Mouse (Mus musculus) left cerebral cortex, postnatal 25 days (tissue): ENCODE results near the gene Adck1. TPM values are rescaled to one million over a fixed set of nuclear protein-coding genes. Genes with fewer than 3 reads are reported as not detected.

Source experiments
- DNase-seq, 2 experiments: peaks; one replicate each; pipeline ENCODE4 v3.0.0; 2022; ENCODE audit warnings: low spot score in 2 of 2, mixed read lengths in 1 of 2
- intact Hi-C: fragments of 180-260 bp; cut with DNase I; formaldehyde crosslinking; loops from one replicate; pipeline ENCODE4 v1.15.1; 2025
- total RNA-seq, 2 experiments: library from RNA; stranded (reverse); gene quantifications; 2 replicates each; pipeline ENCODE4 v1.2.3; 2021

Gene Adck1
- total RNA-seq, 2 experiments from 2014 or later, result 28.6 to 32.9 TPM

DNA sequence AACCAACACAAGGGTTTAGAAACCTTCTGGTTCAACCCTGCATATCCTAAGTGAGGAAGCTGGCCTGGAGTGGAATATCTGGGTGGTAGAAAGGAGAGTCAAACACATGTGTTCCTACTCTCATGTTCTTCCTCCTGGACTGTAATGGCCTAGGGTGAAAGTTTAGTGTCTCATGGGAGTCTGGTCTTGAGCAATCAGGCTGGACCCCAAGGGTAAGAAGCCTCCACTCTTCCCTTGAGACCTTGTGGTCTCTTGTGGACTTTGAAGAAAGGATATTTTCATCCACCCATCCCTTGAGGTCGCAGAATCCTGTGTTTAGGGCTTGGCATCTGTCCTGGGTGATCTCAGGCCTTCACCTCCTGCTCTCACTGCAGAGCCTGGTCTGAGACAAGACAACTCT, 52.9 kb downstream of the Adck1 start:
- intact Hi-C loops, result no loop called here
- DNase-seq, result no peak

DNA sequence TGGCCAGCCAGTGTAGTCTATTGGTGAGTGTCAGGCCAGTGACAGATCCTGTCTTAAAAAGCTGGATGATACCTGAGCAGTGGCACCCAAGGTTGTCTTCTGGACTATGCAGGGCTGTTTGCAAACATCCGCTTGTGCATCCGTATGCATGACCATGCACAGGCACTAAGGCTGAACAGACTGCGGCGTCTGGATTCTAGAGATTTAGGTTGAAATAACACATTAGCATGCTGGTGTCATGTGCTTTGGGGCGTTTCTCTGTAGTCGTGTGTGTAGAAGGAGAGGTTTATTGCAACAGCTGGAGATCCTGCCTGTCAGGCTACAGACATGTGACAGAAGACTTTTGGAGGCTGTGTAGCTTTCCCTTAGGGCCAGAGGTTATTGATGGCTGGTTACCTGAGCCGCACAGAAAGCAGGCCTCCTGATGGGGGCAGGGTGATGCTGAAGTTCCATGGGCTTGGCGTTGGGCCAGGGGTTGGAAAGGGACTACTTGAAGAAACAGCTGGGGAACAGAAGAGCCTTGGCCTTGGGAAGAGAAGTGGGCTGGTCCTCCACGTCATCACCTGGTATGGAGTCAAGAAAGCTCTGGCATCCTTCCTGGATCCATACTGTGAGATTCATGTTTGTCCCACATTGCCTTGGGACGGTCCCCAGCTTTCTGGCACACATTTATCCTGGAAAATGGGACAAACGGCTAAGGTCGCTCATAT, 59.7 kb downstream of the Adck1 start:
- intact Hi-C loops, result no loop called here
- peak in 1 of 2 experiments; percentile 35 for DNase-seq

GRCm38 (mm10) chr12:88426926-88427325, 66.6 kb downstream of the Adck1 start:
- intact Hi-C loops, result no loop called here
- DNase-seq, result no peak

DNA sequence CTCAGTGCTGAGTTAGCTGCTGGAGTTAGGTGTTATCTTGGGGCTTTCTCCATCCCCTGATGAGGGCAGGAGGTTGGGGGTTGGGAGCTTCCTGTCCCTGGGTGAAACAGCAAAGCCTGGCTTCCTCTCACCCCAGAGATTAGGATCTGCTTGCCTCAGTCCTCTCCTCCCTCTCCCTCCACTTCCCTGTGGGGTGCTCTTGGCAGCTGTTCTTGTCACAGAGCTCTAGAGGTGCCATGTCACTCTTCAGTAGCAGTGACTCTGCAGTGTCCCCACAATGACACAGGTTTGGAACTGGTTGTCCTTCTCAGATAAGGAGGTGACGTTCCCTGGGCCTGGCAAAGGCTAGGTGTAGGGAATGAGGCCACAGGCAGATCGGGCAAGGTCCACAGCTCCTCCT, 68.4 kb downstream of the Adck1 start:
- intact Hi-C loops, result no loop called here
- DNase-seq, result no peak

DNA sequence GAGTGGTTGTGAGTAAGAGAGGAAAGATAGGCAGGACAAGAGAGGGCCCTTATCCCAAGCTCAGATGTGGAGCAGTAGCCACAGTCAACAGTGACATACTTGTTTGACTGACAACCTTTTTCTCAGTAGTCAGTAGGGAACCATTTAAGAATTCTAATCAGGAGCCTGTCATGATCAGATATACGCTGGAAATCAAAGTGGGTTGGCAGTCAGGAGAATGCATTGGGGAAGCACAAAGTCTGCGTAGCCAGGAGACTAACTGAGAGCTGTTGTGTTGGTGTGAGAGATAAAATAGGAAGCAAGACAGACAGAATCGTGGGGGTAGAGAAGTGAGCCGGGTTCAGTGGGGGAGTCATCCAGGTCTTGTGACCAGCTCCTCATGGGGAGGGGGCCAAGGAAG, 71.9 kb downstream of the Adck1 start:
- intact Hi-C loops, result no loop called here

GRCm38 (mm10) chr12:88433171-88433570, 72.8 kb downstream of the Adck1 start:
- peak in 1 of 2 experiments; percentile 69 for DNase-seq
- intact Hi-C loops, result no loop called here

More for the DNA sequence above, 71.9 kb downstream of the Adck1 start:
- DNase-seq, result peak in 1 of 2 experiments; percentile 21

GRCm38 (mm10) chr12:88436962-88437750, 76.8 kb downstream of the Adck1 start:
- intact Hi-C loops, result loop anchor here (5.0 kb wide), 1 partner anchor 120 kb away; no protein-coding TSS in a partner anchor
- DNase-seq, result peak in 1 of 2 experiments; percentile 60

DNA sequence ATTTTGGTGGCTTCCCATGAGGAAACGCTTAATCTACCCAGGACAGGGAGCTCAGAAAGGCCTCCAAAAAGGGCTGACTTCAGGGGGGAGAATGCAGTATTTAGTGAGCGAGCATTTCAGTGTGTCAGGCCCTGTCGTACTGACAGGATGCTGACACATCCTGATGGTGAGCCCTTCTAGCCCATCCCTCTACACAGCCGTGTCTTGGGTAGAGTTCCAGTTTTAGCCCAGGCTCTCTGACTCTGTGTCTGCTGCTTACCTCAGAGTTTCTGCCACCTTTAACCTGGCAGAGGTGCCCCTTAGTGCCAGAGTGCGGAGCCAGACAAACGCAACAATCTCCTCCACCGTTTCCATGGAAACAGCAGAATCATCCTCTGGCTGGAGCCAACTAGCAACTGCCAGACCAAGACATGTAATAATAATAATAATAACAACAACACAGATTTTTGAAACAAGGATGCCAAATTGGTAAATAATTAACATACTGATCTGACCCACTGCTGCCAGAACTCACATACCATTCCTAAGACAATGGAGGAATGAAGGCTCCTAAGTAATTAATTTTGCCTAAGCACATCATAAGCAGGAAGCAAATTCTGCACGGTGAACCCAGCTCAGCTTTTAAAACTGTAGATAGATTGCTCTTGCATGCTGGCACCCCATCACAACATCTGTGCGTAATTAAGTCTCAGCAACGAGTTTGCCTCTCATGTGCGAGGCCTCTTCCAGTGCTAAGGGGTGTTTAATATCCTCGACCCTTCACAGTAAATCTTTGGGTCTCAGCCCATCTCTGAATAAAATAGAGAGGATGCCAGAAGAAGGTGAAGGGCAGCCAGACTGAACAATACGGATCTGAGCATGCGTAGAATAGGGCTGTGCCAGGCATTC, 81.8 kb downstream of the Adck1 start:
- intact Hi-C loops, result no loop called here
- DNase-seq, result no peak

- DNase-seq, result no peak
- intact Hi-C loops, result no loop called here
These were observed 83.7 kb downstream of the Adck1 start for GRCm38 (mm10) chr12:88444040-88444439.

GRCm38 (mm10) chr12:88445471-88445870, 85.1 kb downstream of the Adck1 start:
- DNase-seq, result no peak

DNA sequence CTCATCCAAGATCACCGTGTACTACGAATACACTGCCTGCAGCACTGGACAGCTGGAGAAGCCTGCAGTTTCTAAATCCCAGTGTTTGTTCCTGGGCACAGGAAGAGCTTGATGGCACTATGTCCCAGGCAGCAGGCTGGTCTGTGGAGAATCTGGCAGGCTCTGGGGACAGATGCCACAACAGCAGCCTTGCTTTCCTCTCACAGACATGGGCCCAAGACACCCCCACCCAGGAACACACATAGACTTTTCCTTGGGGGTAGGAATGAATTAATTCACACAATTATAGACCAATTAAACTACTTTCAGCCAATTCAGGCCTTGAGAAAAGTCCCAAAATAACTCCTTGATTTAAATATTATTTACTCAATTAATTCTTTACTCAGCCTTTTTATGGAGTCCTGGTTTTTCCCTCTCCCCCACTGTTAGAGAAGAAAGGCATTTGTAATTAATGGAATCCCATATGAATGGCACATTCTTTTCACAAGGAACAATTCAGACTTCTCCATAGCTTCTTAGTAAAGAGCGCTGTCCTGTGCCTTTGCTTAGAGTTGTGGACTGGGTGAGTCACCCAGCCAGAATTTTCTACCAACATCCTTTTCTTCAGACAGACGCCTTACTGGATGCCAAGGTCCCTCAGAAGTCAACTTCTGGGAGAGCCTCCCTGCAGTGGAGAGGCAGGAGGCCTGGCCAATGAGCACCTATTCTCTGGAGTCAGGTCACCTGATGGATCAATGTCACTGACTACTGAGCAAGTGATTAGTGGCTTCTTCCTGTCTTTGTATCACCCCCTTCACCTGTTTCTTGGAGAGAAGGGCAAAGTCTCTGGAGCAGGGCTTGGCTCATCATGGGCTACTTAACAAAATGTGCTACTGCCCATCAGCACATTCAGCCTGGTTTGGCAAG, 90.6 kb downstream of the Adck1 start:
- no peak for DNase-seq
- intact Hi-C loops, result no loop called here

More at GRCm38 (mm10) chr12:88445471-88445870, 85.1 kb downstream of the Adck1 start:
- intact Hi-C loops, result no loop called here

DNA sequence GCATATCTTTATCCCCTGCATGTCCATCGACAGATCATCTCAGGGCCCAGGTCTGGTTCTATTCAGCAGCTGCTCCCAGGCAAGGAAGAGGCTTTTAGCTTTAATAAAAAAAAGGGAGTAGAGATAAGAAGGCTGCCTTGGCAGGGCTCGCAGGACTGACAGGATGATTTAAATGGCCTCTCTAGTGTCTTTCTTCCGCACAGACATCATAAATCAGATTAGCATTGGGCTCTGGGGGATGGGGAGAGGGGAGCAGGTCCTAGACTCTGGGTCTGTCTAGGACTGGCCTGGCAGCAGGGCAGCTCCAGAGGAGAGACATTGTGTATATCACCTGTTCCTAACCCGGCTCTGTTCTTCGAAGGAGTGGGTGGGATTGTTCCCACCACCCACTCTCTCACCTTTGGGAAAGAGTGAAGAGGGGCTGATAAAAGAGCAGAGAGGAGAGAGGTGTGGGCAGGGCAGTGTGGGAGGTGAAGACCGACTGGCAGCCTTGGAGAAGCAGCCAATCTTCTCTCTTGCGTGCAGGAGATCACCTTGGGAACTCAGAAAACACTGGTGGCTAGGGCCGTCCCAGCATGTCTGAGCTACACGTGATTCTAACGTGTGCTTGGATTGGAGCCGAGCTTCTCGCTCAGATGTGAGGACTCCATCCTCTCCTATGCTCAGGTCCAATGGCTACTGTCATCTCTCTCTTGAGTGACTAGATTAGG, 94.5 kb downstream of the Adck1 start:
- peak in 1 of 2 experiments; percentile 21 for DNase-seq
- intact Hi-C loops, result no loop called here

- intact Hi-C loops, result no loop called here
- no peak for DNase-seq
These were observed 96.7 kb downstream of the Adck1 start for GRCm38 (mm10) chr12:88457021-88457420.

DNA sequence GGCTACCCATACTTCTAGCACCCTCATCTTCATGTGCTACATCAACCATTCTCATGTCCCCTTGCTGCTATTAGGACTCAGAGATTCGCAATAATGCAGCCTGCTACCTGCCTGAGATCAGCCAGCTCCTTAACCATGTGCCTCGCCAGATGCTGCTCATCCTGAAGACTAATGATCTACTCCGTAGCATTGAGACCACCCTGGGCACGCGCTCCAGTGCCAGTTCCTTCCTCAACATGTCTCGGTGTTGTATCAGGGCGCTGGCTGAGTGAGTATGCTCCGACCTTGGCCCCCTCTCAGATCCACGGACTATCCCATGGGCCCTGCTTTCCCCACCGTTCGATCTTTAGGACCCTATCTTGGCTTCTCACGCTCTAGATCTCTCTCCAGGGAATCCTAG, 98.6 kb downstream of the Adck1 start:
- no peak for DNase-seq
- intact Hi-C loops, result no loop called here

DNA sequence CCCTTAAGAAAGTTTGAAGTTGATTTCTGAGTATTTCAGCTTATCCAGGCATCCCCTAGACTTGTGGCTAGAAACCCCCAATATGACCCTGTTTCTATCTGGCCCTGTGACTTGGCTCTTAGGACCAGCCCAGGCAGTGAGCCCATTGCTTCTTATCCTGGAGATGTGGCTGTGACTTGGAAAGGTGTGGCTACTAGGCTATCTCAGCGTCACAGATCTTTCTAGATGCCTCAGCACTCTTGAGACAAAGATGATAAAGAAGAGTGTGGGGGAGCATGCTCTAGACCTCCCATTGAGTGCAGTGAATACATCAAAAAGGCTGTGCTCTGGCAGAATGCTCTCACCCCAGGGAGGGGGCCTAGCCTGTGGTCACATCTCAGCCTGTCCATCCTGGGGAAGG, 99.1 kb downstream of the Adck1 start:
- intact Hi-C loops, result no loop called here
- no peak for DNase-seq

GRCm38 (mm10) chr12:88461026-88461425, 100.7 kb downstream of the Adck1 start:
- intact Hi-C loops, result no loop called here
- DNase-seq, result no peak

DNA sequence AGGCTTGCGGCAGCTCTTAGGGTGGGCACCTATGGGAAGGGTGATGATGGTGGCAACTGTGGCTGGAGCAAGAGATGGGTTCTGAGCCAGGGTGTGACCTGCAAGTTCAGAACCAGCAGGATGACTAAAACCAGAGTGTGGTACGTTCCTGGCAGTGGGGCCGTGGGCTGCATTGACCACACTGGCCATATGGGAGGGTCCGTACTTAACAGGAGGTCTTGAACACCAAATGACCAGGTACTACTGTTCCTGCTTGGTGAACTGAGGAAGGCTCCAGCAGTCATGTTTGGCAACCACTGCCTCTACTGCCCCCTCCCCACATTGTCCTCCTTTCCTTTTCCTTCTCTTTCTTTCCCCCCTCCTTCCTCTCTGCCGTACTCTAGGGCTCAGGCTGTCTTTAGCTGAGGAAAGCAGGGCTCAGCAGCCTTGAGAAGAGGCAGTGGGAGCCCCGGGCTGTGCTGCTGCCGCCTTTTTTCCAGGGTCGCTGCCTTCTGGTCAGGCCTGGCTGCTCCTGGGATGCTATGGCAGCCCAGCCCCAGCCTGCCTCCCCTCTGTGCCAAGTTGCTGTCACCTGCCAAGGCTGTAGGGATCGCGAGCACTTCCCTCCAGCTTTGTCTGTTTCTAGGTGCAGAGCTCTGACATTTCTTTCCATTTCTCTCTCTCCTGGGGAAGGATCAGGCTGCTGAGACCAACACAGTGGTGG, 103.4 kb downstream of the Adck1 start:
- DNase-seq, result no peak
- intact Hi-C loops, result no loop called here

DNA sequence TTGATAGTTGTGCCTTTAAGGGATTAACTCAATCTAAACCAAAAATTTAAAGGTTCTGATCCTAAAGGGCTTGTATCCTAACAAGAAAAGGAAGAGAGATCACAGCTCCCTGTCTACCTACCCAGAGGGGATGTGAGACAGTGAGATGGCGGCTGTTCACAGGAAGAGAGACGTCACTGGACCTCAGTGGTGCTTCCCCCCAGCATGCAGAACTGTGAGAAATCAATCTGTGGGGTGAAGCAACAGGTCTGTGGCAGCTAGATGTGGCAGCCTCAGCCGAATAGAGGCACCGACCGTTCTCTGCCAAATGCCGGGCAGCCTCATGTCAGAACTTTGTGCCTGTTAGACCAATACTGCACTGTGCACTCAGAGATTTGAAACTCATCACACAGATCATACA, 106.4 kb downstream of the Adck1 start:
- no peak for DNase-seq
- intact Hi-C loops, result no loop called here
